Mouse (Mus musculus): ENCODE results near the gene Nudt11.
"Not testable (repeated sequence)": the region's sequence is repeated elsewhere in the genome, so short reads cannot be mapped to it uniquely, and the experiment has no call there.

Gene Nudt11

GRCm38 (mm10) chrX:6047066-6047935 lies at the start of gene Nudt11:
Nudt11 (plus strand) TSS chrX:6047453.
- not testable (repeated sequence) for DNase-seq (ENCODE audit: low spot score in 2 of 2)

- DNase-seq (ENCODE audit: low spot score in 2 of 2): not testable (repeated sequence)
Observed at GRCm38 (mm10) chrX:6047936-6048614, 822 bp downstream of the Nudt11 start.

GRCm38 (mm10) chrX:6061563-6061962 lies 14.3 kb downstream of the Nudt11 start:
- DNase-seq (ENCODE audit: low spot score in 2 of 2): no peak

GRCm38 (mm10) chrX:6082954-6083680 lies 35.9 kb downstream of the Nudt11 start, which contains the start of gene AU022751:
AU022751 (minus strand) TSS chrX:6083419.
- DNase-seq (ENCODE audit: low spot score in 2 of 2): no peak

GRCm38 (mm10) chrX:6091547-6091946 lies 44.3 kb downstream of the Nudt11 start:
- DNase-seq (ENCODE audit: low spot score in 2 of 2): no peak

- DNase-seq (ENCODE audit: low spot score in 2 of 2): no peak
Observed at GRCm38 (mm10) chrX:6091996-6092757, 44.9 kb downstream of the Nudt11 start.

All from urinary bladder, postnatal 4 days (tissue).